Mouse (Mus musculus) right cerebral cortex, postnatal 14 days (tissue): ENCODE measurements around the gene Ahnak2.

Source experiments
- DNase-seq: peaks from one replicate; pipeline ENCODE4 v3.0.0; 2022

Ahnak2 gene

DNA sequence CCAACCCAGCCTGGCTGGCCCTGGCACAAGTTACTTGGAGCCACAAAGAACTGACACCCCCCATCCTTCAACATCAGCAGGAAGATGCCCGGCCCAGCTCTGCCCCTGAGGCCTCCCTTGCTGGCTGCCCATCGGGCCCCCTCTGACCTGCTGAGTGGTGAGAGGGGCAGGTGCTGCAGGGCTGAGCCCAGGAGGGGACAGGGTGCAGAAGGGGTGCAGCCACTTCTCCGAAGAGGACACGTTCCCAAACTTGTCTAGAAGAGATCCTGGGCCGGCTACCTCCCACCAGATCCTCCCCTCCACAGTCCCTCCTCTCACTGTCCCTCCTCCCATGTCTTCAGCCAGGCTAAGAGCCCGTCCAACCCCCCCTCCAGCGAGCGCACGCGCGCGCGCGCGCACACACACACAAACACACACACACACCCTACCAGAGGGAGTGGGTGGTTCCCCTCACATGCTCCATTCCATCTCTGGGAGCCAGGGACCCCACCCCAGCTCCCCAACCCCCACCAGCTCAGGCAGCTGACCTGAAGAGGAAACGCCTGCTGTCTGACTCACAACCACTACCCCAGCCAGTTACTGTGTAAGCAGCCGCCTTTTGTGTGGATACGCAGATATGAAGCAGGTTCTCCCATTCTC lies 6.9 kb downstream of the Ahnak2 start:
- peak; percentile 4 for DNase-seq

DNA sequence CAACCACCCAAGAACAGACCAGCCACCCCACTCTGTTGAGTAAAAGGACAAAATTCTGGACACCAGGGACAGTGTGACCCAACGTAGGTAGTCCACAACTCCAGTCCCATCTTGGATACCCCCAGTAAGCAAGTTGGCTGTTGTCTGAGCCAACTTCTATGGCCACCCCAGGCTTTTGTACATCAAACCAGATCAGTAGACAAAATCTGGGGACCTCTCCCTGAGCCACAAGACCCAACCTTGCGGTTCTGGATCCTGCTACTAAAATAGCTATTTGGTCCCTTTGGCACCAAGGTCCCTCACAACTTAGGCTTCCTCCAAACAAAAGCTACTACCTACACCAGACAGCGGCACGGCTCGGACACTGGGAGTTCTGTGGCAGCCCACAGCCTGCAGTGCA lies 7.5 kb downstream of the Ahnak2 start:
- no peak for DNase-seq

DNA sequence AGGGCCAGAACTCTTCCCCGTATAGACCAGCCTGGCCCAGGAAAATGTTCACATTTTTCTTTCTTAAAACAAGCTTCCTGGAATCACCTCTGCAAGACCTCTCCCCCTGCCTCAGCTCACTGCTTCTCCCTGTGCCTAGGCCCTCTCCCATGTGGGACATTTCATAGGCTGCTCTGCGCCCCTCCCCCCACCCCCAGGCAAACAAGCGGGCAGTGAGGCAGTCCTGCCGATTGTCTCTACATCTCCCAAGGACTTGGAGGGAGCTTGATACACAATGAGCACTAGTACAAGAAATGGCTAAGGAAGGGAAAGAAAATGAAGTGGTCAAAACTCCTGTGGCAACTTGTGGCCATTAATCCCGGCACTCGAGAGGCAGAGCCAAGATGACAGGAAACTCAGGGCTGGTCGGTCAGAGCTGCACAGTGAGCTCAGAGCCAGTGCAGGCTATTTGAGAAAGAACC lies 8.1 kb downstream of the Ahnak2 start:
- DNase-seq = peak; percentile 4

DNA sequence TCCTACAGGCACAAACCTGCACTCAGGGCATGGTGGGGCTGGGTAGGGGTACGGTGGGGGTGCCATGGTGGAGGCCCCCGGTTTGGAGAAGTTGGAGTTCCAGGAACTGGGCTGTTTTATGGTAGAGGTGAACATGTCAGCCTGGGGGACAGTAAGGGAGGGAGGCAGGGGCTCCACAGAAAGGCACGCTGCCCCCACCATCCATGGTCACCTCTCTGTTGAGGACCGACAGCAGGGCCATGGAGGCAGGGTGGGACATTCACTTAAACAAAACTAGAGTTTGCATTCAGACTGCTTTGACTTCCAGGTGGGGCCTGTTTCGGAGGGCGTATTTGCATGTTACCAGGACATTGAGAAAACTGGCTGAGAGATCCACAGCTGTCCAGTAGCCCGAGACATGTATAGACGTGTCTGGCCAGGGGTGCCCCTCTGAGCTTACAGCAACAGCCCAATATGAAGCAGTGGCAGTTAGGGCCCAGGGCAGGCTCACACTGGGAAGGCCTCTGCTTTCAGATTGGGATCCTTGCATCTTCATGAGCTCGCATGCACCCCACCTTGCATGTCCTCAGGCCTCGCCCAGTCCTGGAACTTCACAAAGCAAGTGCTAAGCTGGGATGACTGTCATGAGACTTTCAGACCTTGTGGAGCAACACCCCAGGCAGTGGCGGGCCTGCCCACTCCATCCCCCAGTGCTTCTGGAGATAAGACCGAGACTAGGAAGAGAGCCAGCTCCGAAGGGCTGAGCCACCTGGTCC lies 8.7 kb downstream of the Ahnak2 start:
- DNase-seq = no peak

DNA sequence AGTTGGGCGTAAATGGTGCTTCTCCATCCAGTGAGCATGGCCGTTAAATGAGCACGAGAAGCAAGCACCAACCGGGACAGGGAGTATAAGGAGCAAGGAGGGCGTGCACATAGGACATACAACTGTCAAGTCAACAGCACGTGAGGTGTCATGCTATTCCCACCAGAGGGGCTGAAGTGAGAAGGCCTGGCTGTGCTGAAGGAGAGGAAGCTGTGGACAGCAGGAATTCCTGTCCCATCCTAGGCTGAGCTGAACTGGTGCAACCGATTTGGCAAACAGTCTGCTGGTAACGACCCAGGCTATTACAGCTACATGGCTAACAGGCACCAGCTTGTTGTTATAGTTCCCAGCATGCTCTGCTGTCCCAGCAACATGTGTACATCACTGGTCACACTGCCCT lies 11.4 kb downstream of the Ahnak2 start:
- peak; percentile 1 for DNase-seq

DNA sequence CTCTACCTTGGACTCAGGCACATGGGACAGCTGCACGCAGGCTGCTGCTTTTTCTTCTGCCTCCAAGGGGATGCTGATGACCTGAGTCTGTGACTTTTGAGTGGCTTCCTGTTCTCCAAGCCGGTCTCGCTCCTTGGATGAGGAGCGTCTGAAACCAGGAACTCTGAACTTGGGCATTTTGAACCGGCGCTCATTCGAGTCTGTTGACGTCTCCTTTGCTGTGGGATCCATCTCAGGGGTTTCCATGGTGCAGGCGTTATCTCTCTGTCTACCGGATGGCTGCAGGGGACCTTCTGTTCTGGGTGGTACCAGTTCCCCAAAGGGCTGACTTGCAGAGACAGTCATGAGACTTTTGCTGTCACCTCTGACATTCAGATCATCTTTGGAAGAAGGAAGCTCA lies 28.0 kb downstream of the Ahnak2 start:
- no peak for DNase-seq

DNA sequence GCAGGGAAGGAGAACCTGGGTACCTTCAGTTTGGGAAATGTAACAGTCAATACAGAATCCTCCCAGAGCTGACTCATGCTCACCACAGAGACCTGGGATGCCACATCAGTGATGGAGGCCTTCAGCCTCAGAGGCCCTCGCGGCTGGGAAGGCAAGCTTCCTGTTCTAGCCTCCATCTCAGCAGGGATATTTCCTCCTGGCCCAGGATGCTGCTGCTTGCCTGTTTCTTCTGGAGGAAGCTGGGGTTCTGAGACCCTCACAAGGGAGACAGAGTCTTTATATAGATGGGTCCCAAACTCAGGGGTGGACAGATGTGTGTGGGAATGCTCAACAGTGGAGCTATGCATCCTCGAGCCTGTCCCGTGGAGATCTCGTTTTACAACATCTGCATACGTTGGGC lies 28.4 kb downstream of the Ahnak2 start:
- DNase-seq = no peak

DNA sequence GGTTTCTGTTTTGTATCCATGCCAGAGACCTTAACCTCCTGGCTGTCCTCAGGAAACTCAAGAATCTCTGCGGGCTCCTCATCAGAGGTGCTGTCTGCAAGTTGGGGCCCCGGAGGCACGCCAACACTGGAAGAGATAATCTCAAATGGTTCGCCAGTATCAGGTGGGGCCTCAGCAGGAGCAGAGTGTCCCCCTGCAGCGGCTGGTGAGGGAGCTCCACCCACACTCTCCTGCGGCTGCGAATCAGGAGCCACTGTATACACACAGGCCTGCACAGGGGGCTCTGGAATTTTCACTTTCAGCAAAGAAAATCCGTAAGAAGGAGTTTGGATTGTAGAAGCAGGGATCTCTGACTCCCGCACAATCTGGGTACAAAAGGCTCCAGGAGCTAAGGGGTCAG lies 29.1 kb downstream of the Ahnak2 start:
- DNase-seq = no peak

DNA sequence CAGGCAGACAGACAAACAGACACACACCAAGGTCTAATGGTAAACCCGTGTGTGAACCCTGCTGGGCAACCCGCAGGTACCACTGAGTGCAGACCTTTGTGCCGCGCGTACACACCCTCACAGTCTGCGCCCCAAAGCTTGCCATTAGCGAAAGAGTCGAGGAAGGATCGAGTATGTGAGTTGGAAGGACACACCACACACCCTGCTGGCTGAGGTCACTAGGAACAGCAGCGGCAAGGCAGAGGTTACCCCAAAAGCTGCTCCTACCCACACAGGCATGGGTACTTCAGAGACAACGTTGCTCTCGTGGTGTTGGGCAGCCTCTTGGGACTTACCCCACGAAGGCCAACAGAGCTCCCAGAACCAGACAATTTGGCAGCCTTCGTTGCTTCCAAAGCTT lies 30.2 kb downstream of the Ahnak2 start:
- no peak for DNase-seq

DNA sequence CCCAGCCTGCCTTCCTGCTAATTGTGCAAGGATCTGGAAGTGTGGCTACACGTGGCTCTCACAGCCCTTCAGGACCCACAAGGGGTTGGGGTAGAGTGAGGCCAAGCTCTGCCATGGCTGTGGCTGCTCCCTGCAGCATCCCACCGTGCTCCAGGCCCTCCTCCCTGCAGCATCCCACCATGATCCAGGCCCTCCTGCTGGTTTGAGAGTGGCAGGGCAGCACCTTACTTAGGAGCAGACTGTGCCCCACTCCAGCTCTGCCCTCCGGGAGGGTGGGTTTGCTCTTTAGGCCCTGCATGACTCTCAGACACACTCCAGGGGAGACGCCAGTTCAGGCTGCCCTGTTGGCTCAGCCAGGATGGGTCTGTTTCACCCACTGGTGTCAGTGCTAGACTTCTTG lies 32.1 kb downstream of the Ahnak2 start:
- no peak for DNase-seq

DNA sequence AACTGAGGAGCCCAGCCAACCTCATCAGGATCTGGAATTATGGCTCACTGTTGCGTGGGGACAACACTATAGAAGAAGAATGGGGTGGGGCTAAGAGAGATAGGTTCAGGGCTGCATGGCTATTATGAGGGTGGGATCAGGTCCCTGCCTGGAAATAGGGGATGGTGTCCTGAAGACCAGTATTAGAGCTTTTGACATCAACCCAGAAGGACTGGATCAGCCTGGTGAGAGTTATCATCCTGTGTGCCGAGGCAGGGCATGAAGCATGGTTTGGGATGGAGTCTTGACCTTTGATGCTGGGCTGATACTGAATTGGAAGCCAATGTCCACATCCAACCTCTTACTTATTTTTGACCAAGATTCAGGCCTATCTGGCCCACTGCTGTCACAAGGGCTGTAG lies 32.7 kb downstream of the Ahnak2 start:
- no peak for DNase-seq

DNA sequence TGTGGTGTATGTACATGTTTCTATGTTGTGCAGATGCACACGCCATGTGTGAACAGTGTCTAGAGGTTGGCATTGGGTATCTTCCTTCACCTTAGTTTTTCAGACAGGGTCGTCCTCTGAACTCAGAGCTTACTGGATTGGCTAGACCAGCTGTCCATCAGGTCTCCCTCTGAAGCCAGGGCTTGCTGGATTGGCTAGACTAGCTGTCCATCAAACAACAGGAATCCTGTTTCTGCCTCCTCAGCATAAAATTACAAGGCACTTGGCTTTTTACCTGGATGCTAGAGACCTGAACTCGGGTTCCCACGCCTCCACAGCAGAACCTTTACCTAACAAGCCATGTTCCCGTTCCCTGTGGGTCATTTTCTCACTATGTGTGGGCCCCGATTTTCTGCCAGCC lies 33.4 kb downstream of the Ahnak2 start:
- DNase-seq = no peak

DNA sequence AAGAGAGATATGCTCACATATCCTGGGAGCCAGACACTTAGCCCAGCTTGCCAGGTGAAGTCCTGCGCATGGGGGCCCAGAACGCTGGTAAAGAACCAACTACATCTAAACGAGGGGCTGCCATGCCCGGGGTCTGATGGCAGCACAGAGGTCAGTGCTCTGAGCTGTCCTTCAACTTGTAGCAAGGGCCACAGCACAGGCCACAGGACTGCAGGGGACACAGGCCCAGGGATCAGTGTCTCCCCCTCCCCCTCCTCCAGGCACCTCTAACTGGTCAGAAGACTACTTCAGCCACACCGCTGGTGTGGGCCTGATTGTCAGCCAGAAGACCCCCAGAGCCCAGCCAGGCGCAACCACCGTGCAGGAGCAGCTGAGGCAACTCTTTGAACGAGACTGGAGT lies 34.3 kb downstream of the Ahnak2 start:
- DNase-seq = no peak

DNA sequence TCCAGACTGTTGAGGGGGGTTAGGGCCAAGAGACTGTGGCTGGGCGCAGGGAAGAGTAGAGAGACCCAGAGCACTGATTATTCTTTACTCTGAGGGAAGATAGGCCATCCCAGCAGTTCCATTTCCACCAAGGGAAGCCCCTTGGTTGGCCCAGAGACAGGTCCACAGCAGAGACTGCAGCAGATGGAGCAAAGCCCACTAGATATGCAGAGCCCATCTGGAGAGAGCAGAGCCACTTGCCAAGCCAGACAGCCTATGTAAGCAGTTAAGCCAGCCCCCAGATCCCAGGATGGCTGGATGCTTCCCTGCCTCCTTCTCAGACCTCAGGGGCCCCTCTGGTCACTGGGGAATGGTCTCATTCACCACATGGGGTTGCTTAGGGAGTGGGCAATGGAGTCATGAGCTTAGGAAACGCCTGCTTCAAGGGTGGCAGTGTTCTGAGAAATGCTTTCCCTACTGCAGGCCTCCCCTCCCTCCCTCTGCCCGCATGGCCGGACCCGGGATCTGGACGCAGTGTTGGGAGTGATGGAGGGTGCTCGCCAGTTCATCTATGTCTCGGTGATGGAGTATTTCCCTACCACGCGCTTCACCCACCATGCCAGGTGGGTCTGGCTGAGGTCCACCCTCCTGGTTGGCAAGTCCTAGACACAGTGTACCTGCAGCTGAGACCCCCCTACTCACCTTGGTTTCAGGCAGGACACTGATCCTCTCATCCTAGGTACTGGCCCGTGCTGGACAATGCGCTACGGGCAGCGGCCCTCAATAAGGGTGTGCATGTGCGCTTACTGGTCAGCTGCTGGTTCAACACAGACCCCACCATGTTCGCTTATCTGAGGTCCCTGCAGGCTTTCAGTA lies 35.2 kb downstream of the Ahnak2 start:
- no peak for DNase-seq

DNA sequence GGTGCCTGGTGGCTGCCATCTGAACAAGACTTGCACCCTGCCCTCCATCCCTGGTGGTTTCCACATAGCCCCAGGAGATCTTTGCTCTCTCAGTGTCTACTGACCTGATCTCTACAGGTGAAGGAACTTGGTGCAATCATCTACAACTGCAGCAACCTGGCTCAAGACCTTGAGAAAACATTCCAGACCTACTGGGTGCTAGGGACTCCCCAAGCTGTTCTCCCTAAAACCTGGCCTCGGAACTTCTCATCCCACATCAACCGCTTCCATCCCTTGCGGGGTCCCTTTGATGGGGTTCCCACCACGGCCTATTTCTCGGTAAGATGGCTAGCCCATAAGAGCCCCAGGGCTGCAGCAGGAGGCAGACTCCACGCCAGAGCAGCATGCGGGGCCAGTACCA lies 35.9 kb downstream of the Ahnak2 start:
- DNase-seq = no peak

DNA sequence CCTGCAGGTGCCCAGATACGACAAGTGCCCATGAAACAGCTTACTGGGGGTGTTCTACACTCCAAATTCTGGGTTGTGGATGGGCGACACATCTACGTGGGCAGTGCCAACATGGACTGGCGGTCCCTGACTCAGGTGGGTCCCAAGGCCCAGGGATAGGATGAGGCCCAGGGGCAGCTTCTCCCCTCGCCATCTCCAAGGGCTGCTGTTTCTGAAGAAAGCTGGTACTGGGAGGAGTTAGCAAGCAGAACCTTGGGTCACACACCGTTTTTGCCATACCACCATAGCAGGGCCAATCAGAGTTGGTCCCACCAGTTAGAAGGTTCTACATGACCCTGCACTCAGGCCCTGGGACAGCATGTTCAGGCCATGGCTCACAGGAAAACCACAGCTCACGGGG lies 37.5 kb downstream of the Ahnak2 start:
- DNase-seq = no peak

DNA sequence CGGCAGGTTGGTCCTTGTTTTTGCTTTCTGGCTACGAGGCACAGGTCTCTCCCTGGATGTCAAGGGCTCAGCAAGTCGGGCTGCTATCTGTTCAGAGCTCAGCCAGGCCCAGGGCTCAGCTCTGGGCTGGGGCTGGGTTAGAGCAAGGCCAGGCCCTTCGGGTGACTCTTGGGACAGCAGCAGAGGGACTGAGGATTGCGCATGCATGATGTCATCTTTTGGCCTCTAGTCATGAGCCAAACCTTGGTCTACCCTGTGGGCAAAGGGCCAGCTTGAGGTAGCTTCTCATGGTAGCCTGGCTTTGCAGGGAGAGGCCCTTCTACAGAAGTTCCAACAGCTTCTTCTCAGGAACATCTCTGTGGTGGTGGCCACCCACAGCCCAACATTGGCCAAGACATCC lies 38.3 kb downstream of the Ahnak2 start:
- no peak for DNase-seq

DNA sequence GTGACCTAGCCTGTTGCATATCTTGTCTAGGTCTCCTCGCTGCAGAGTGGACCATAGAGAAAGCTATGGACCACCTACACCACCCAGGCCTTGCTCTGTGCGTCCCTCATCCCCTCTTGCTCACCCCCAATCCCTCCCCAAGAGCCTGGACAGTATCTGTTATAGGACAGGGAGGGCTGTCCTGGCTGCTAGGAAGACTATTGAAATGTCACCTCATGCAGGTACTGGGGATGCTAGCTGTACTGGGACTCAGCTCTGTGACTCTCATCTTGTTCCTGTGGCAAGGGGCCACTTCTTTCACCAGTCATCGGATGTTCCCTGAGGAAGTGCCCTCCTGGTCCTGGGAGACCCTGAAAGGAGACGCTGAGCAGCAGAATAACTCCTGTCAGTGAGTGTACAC lies 39.3 kb downstream of the Ahnak2 start:
- no peak for DNase-seq

DNA sequence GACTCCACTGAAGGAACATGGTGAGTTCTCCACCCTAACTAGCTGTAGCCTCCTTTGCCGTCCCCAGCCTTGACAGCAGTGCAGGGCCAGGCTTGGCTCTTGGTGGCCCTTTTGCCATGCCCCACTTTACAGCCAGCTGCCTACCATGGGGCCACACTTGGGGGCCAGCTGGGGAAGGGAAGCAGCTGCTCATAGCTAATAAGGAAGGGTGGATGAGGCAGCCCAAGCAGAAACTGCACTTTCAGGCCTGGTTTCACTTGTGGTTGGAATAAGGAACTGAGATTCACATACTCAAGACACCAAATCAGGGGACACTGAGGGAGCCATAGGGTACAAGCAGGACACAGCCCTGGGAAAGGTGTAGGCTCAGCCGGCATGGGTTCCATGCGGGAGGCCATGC lies 40.4 kb downstream of the Ahnak2 start:
- DNase-seq = no peak

DNA sequence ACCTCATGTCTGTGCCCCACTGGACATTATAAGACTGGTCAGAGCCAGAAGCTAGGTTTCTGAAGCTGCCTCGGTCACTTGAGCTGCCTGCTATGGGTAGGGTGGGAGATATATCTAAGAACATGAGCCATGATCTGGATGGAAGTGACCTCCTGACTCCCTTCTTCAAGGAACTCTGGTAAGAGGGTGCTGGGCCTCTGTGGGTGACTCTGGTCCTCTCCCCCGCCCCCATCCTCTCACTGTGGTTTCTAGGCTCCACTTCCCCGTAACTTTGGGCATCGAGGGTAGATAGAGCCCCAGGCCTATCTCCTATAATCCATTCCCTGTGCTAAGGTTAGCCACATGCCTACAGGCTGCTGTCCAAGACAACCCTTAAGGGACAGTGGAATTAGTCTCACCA lies 41.0 kb downstream of the Ahnak2 start:
- DNase-seq = no peak

DNA sequence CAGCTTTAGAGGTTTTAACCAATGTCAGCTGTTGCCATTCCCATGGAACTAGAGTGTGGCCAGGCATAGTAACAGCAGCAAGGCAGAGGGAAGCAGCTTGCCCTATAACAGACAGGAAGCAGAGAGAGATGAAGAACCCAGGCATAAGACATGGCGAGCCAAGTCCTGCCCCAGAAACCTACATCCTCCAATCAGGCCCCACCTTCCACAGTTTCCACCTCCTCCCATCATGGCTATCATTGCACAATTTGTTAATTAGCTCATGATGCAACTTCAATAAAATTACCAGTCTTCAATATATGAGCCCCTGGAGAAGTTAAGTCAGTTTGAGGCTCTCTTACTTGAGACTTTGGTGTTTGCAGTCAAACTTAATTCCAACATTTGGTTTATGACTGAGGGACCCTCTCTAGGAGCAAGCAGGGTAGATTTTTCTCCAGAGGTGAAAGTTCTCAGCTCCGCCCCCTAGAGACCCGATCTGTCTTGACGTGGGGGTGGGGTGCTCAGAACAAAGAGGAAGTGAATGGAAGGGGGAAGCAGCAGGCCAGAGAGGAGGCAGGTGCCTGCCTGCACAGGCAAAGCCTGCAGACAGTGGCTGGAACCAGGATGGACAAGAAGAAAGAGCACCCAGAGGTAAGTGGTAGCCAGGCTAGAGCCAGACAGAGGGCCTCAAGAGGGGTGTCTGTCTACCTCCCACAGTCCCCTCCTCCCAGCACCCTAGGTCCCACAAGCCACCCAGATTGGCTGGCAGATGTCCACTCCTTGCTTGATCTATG lies 42.1 kb downstream of the Ahnak2 start, which contains the start of gene Pld4:
TSS of gene Pld4 (plus strand) at position 502 of the 773 bp plus-strand sequence.
- no peak for DNase-seq

DNA sequence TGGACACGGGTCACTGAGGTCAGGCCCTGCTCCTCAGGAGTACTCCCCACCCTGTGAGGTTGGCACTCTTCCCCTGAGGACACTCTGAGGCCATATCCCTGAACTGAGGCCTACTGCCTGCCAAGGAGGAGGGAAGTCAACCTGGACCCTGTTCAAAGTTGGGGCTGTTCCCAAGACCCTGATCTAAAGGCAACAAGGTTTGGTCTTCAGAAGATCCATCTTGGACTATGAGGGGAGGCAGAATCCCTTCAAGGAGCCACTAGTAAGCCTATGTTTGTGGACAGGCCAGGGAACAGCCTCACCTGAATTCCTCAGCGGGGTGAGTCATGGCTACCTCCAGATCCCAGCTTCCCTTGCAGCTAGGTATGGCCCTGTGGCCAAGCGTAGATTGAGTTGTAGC lies 43.0 kb downstream of the Ahnak2 start:
- no peak for DNase-seq

DNA sequence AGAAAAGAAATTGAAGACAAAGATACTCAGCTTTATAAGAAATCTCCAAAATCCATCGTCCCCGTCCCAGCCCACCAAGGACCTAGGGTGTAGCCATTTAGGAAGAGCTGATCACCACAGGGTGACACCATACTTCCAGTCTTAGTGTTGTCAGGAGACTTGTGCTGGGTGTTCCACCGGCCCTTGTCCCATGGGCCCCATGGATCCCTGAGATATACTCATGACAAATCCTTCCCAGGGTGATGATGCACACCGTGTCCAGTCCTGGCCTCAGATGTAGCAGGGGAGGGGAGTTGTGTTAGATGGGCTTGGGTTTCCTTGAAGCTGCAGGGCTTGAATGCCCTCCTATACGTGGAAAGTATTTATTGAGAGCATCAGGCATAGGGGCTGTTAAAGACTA lies 44.6 kb downstream of the Ahnak2 start:
- no peak for DNase-seq
